Mouse (Mus musculus) liver, embryonic 13.5 days (tissue): ENCODE data around the gene Pdlim3. TPM values are rescaled to one million over a fixed set of nuclear protein-coding genes. Genes with fewer than 3 reads are reported as not detected.

Experiments used
- ATAC-seq: fragments of 200-750 bp; cut with Nextera tagmentation; 2 replicates; pipeline ENCODE4 v1.8.0; 2017; ENCODE audit warnings: low read depth, mild to moderate bottlenecking, moderate number of reproducible peaks, moderate library complexity
- DNase-seq: peaks from one replicate; pipeline ENCODE4 v3.0.0; 2022
- H3K27ac ChIP-seq: fragments of 300-500 bp; sonication (generic); 2 replicates; pipeline ENCODE4 v1.5.1; 2015; ENCODE audit warnings: moderate library complexity, mild to moderate bottlenecking, inconsistent platforms
- H3K27me3 ChIP-seq: fragments of 300-500 bp; sonication (generic); 2 replicates; pipeline ENCODE4 v1.6.1; 2015; ENCODE audit warnings: mild to moderate bottlenecking, inconsistent platforms
- H3K36me3 ChIP-seq: fragments of 300-500 bp; sonication (generic); 2 replicates; pipeline ENCODE4 v1.6.1; 2015; ENCODE audit warnings: mild to moderate bottlenecking, inconsistent platforms
- H3K4me1 ChIP-seq: fragments of 300-500 bp; sonication (generic); replicated peaks from 2 replicates; pipeline ENCODE4 v1.6.1; 2015; ENCODE audit warnings: inconsistent platforms
- H3K4me2 ChIP-seq: fragments of 300-500 bp; sonication (generic); 2 replicates; pipeline ENCODE4 v1.6.1; 2015; ENCODE audit warnings: inconsistent platforms, mild to moderate bottlenecking, moderate library complexity
- H3K4me3 ChIP-seq: fragments of 300-500 bp; sonication (generic); replicated peaks from 2 replicates; pipeline ENCODE4 v1.5.1; 2015; ENCODE audit warnings: mild to moderate bottlenecking, inconsistent platforms
- H3K9ac ChIP-seq: fragments of 300-500 bp; sonication (generic); 2 replicates; pipeline ENCODE4 v1.6.1; 2015; ENCODE audit warnings: mild to moderate bottlenecking, inconsistent platforms
- H3K9me3 ChIP-seq: fragments of 300-500 bp; sonication (generic); replicated peaks from 2 replicates; pipeline ENCODE4 v1.6.1; 2016; ENCODE audit warnings: inconsistent platforms
- WGBS: fragments of 180-500 bp; shearing (Covaris S2); methylation state at CpG from one replicate; pipeline ENCODE4 v1.1.7; 2015; ENCODE audit not compliant: insufficient replicate concordance; 5-methylcytosine and 5-hydroxymethylcytosine counted together
- polyA plus RNA-seq: library from polyadenylated mRNA; unstranded; fragments of >200 nt; fragmentation: Nextera tagmentation; extraction: Ambion mirVana; gene quantifications from 2 replicates; pipeline ENCODE4 v1.2.1, GENCODE M21; 2015

Gene Pdlim3
- polyA plus RNA-seq, 1 experiment from 2014 or later: 1.7 TPM

DNA sequence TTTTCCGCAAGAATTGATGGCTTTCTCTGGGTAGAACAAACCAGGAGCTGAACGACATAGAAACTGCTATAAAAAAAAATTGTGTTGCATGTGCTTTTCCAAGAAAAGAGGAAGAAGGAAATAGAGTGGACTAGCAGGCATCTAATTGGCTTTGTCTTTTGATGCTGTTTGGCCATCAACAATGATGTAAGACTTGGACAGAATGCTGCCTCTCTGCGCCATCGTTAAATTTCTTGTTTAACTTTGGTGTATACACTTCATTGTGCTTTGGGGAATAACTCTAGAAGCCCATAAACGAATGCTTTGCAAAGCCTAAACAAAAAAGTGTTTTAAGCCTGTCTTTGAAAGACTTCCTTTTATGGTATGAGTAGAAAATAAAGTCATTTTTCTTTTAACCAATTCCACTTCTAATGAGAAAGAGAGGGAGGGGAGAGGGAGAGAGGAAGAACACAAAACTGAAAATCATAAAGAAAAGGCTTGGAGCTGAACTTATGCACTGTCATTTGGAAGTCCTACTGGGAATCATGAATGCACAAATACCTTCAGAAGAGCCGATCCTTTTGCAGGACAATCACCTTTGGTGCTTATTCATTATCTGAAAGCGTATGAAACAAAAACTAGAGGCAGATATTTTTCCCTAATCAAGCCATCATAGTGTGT, 20.5 kb downstream of the Pdlim3 start:
- ATAC-seq: no peak

DNA sequence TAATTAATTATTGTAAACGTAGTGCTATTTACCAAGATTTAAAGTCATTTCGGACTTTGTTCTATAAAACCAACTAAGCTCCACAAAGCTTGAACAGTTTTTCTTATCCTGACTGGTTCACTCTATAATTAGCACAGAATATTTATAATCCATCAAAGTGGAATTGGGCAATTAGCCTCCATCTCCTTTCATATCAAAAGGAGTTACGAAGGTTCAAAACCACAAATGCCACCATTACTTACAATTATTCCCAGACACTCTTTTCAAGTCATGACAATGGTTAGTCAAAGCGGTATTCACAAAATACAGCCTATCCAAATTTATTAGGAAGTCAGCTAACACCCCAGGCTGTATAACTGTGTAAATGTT, 21.0 kb downstream of the Pdlim3 start:
- no peak for ATAC-seq
- Histone ChIP-seq H3K9me3 (no peaks in the 10 kb centered on the region), H3K4me3 (no peak overlapping the region), H3K4me1 (no peaks in the 10 kb centered on the region), H3K9ac (no peak overlapping the region), H3K4me2 (no peak overlapping the region), H3K27ac (no peak overlapping the region), H3K27me3 (no peaks in the 10 kb centered on the region), H3K36me3 (no peaks in the 10 kb centered on the region)
- no peak for DNase-seq
- WGBS: 65% methylated on average over 4 of the region's 4 CpGs

More for the DNA sequence above, 20.5 kb downstream of the Pdlim3 start:
- no peak overlapping the region for H3K4me2 ChIP-seq
- DNase-seq: no peak
- no peaks in the 10 kb centered on the region for H3K36me3 ChIP-seq
- no peaks in the 10 kb centered on the region for H3K27me3 ChIP-seq
- H3K9me3 ChIP-seq: no peaks in the 10 kb centered on the region
- no peak overlapping the region for H3K9ac ChIP-seq
- no peak overlapping the region for H3K27ac ChIP-seq
- WGBS: 65% methylated on average over 7 of the region's 7 CpGs
- no peaks in the 10 kb centered on the region for H3K4me1 ChIP-seq
- H3K4me3 ChIP-seq: no peak overlapping the region

DNA sequence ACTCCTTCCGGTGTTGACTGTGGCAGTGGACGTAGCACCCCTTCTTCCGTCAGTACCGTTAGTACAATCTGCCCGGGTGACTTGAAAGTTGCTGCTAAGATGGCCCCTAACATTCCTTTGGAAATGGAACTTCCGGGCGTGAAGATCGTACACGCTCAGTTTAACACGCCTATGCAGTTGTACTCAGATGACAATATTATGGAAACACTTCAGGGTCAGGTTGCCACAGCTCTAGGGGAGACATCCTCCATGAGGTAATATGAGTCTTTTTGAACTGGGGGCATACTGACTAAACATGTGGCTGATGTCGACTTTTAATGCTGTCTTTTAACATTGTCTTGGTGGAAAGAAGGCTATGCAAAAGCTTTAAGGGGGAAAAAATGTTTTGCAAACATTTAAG, 28.4 kb downstream of the Pdlim3 start:
- Histone ChIP-seq H3K27ac (no peak overlapping the region), H3K27me3 (no peaks in the 10 kb centered on the region), H3K4me2 (no peak overlapping the region), H3K4me3 (no peak overlapping the region), H3K4me1 (no peaks in the 10 kb centered on the region), H3K36me3 (no peaks in the 10 kb centered on the region), H3K9me3 (no peaks in the 10 kb centered on the region), H3K9ac (no peak overlapping the region)
- ATAC-seq: no peak
- 79% methylated on average over 11 of the region's 11 CpGs for WGBS
- no peak for DNase-seq

DNA sequence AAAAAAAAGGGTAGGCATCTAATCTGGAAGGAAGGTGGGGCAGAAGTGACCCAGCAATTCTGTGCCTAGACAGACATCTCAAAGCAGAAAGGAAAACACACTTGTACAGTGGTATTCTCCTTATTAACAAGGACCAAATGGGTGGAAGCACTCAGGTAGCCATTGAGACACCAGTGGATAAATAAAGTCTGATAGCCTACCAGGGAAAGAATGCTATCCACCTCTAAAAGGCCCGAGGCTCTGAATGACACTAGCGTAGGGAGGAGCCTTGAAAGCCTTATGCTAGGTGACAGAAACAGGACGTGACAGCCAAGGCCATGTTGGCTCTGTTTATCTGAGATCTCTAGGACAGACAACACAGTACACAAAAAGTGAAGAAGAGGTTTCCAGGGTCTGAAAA, 31.2 kb downstream of the Pdlim3 start:
- Histone ChIP-seq H3K4me1 (no peaks in the 10 kb centered on the region), H3K4me2 (no peak overlapping the region), H3K27me3 (no peaks in the 10 kb centered on the region), H3K9ac (no peak overlapping the region), H3K27ac (no peak overlapping the region), H3K4me3 (no peak overlapping the region), H3K36me3 (no peaks in the 10 kb centered on the region), H3K9me3 (no peaks in the 10 kb centered on the region)
- no peak for ATAC-seq
- 53% methylated on average over 3 of the region's 3 CpGs for WGBS
- DNase-seq: no peak

DNA sequence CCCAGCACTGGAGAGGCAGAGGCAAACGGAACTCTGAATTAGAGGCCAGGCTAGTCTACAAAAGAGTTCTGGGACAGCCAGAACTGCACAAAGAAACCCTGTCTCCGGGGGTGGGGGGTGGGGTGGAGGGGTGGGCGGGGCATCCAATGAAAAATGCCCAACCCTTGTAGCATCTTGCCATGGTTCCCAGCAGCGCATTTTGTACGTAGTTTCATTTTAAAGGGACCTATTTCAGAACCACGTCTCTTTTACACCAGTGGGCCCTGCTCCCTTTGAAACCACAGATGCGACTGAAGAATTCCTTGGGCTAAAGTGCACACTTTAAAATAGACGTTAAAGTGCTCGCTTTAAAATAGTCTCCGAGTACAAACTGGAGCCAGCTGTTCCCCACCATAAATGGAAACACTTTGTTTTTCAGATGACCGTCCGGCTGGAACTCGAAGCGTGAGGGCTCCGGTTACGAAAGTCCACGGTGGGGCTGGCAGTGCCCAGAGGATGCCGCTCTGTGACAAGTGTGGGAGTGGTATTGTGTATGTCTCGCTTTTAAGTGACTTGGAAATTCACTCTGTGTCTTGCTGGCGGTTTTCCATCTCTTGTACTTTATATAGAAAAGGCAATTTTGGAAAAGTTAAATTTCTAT, 31.9 kb downstream of the Pdlim3 start:
- 77% methylated on average over 20 of the region's 20 CpGs for WGBS
- H3K9me3 ChIP-seq: no peaks in the 10 kb centered on the region
- no peak overlapping the region for H3K4me3 ChIP-seq
- H3K36me3 ChIP-seq: no peaks in the 10 kb centered on the region
- ATAC-seq (no peak), DNase-seq (no peak)
- no peak overlapping the region for H3K9ac ChIP-seq
- no peaks in the 10 kb centered on the region for H3K27me3 ChIP-seq
- H3K27ac ChIP-seq: no peak overlapping the region
- no peak overlapping the region for H3K4me2 ChIP-seq
- no peaks in the 10 kb centered on the region for H3K4me1 ChIP-seq

DNA sequence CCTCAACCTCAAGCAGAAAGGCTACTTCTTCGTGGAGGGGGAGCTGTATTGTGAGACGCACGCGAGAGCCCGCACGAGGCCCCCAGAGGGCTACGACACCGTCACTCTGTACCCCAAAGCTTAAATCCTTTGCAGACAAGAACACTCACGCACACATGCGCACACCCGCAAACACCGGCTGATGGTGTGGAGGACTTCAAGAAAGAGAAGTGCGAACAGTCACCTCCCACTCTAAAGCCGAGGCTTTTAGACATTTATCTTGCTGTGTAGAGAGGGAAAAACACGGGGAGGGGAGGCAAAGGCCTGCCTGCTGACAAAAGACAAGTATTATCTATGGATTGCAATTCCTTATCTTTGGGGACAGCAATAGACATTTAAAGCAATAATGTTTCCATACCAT, 33.6 kb downstream of the Pdlim3 start:
- H3K27me3 ChIP-seq: no peaks in the 10 kb centered on the region
- H3K36me3 ChIP-seq: no peaks in the 10 kb centered on the region
- H3K27ac ChIP-seq: no peak overlapping the region
- no peaks in the 10 kb centered on the region for H3K9me3 ChIP-seq
- no peak for ATAC-seq
- DNase-seq: no peak
- H3K4me2 ChIP-seq: no peak overlapping the region
- H3K4me3 ChIP-seq: no peak overlapping the region
- WGBS: 73% methylated on average over 15 of the region's 15 CpGs
- H3K4me1 ChIP-seq: no peaks in the 10 kb centered on the region
- H3K9ac ChIP-seq: no peak overlapping the region

DNA sequence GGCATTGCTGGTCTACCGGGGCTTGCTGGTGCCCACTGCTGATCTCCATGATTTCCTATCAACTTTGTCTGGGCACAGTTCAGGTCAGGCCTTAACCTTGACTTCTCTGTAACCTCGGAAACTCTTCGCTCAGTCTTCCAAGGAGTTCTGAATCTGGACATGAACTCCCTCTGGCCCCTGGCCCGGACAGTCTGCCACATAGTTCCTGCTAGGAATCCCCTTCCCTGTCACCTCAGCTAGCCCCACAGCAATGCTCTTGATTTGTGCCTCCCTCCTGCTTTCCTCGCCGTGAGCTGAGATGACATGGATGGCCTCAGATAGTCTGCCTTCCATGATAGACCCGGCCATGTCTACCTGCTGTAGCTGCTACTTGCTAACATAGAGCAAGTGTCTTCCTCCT, 35.1 kb downstream of the Pdlim3 start:
- Histone ChIP-seq H3K27ac (no peak overlapping the region), H3K4me1 (no peaks in the 10 kb centered on the region), H3K36me3 (no peaks in the 10 kb centered on the region), H3K4me2 (no peak overlapping the region), H3K27me3 (no peaks in the 10 kb centered on the region), H3K9me3 (no peaks in the 10 kb centered on the region), H3K9ac (no peak overlapping the region), H3K4me3 (no peak overlapping the region)
- WGBS: 73% methylated on average over 7 of the region's 7 CpGs
- ATAC-seq (no peak), DNase-seq (no peak)

DNA sequence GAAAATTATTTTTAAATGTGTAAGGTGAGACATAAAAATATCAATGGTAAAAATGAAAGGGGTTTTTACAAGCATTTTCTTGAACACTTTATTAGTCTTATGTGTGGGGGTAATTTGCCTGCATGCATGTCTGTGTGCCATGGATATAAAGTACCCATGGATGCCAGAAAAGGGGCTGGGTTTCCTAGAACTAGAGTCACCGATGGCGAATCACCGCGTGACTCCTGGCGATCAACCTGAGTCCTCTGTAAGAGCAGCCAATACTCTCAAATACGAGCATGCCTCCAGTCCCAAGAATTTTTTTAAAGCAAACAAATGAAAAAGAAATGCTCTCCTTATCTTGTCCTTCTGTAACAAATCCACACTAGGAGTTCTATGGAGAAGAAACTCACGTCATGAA, 36.9 kb downstream of the Pdlim3 start:
- Histone ChIP-seq H3K4me1 (no peaks in the 10 kb centered on the region), H3K27me3 (no peaks in the 10 kb centered on the region), H3K9me3 (no peaks in the 10 kb centered on the region), H3K4me3 (no peak overlapping the region), H3K4me2 (no peak overlapping the region), H3K9ac (no peak overlapping the region), H3K27ac (no peak overlapping the region), H3K36me3 (no peaks in the 10 kb centered on the region)
- no peak for DNase-seq
- 84% methylated on average over 7 of the region's 7 CpGs for WGBS
- ATAC-seq: no peak

DNA sequence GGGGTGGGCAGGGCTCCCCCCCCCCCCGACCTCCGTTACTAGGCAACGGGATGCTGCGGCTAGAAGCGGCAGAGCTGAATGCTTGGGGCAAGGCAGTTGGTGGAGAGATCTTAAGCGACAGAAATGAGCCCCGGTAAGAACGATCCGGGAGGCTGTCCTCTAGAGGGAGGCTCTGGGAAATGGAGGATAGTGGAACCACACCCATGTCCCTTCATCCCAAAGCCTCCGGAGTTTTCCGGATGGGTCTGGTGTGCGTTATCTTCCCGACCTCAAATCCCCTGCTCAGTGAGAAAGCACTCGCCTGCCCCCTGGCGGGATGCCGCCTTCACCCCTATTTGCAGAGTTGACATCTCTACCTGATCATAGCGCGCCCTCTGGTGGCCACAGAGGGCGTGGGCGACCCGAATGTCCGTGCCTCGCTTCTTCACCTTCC, 49.3 kb downstream of the Pdlim3 start, which contains the start of gene Ccdc110:
Gene Ccdc110 (plus strand): TSS at position 38 of the 433 bp plus-strand sequence.
- 4% methylated on average over 23 of the region's 23 CpGs for WGBS
- Histone ChIP-seq H3K36me3 (no peaks in the 10 kb centered on the region), H3K27ac (no peak within 1 kb of the TSS), H3K4me1 (no peaks in the 10 kb centered on the region), H3K4me3 (no peak within 1 kb of the TSS), H3K9me3 (no peaks in the 10 kb centered on the region), H3K9ac (no peak within 1 kb of the TSS), H3K27me3 (no peaks in the 10 kb centered on the region), H3K4me2 (peak within 1 kb of the TSS; percentile 26; the same call in 1 of the 2 replicates)
- DNase-seq (peak; percentile 73), ATAC-seq (no peak)

DNA sequence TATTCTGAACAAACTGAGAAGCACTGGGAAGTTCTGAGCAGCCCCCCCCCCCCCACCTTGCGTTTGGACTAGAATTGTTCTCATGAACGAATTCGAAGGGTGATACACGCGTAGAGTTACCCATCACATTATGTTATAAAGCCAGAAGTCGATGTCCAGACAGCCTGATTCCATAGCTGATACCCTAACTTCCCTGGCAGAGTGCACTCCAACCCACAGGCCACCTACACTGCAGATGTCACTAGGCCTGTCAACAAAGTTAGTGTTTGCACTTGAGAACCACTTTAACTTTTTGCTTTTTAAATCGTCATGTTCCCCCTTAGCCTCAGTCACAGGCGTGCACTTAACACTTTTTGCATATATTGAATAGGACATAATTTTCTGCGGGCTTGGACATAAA, 51.7 kb downstream of the Pdlim3 start:
- H3K4me2 ChIP-seq: no peak overlapping the region
- no peak for ATAC-seq
- WGBS: 75% methylated on average over 9 of the region's 9 CpGs
- no peak for DNase-seq
- no peaks in the 10 kb centered on the region for H3K27me3 ChIP-seq
- H3K27ac ChIP-seq: no peak overlapping the region
- H3K9ac ChIP-seq: no peak overlapping the region
- no peak overlapping the region for H3K4me3 ChIP-seq
- H3K9me3 ChIP-seq: no peaks in the 10 kb centered on the region
- H3K36me3 ChIP-seq: no peaks in the 10 kb centered on the region
- H3K4me1 ChIP-seq: no peaks in the 10 kb centered on the region

DNA sequence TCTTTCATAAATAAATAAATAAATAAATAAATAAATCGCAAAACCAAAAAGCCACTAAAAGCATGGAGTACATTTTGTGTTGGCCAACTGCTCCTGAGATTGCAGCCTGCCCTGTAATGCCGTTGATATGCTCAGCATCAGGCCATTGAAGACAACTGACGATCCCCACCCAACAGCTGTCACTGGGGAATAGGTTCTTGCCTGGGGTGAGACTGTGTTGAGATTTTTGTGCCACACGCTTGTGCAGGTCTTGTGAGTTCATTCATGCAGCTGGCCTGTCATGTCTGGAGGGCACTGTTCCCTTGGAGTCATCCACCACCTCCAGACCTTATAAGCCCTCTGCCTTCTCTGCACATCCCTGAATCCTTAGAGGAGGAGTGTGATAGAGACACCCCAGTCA, 61.0 kb downstream of the Pdlim3 start:
- 70% methylated on average over 4 of the region's 4 CpGs for WGBS
- Histone ChIP-seq H3K4me2 (no peak overlapping the region), H3K27ac (no peak overlapping the region), H3K27me3 (no peaks in the 10 kb centered on the region), H3K4me1 (no peaks in the 10 kb centered on the region), H3K9me3 (no peaks in the 10 kb centered on the region), H3K36me3 (no peaks in the 10 kb centered on the region), H3K9ac (no peak overlapping the region), H3K4me3 (no peak overlapping the region)
- ATAC-seq (no peak), DNase-seq (no peak)

DNA sequence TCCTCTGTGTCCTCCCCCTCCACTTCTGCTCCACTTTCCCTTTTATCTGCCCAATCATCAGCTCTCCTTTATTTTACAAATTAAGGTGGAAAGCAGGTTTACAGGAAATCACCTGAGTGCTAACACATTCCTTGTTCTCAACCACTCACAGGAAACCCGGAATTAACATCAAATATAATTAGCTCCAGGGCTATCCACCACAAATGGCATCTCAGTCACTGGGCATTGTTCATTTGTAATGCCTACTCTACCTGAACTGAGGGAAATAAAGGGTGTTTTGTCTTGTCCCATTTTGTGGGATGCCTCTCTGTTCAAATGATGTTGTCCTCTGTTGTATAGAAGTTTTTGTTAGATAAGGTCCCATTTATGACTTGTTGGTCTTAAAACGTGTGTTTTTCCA, 65.4 kb downstream of the Pdlim3 start:
- no peak for DNase-seq
- no peak for ATAC-seq
- Histone ChIP-seq H3K9me3 (no peaks in the 10 kb centered on the region), H3K27ac (no peak overlapping the region), H3K9ac (no peak overlapping the region), H3K36me3 (no peaks in the 10 kb centered on the region), H3K27me3 (no peaks in the 10 kb centered on the region), H3K4me2 (no peak overlapping the region), H3K4me1 (no peaks in the 10 kb centered on the region), H3K4me3 (no peak overlapping the region)
- 26% methylated on average over 2 of the region's 2 CpGs for WGBS
